Mouse (Mus musculus) liver, embryonic 11.5 days (tissue): ENCODE measurements at regions not wholly inside any gene's neighbourhood (a gene's known extent, or its start where the extent isn't known, plus 50 kb on each side); places are given as distances from the start of the nearest gene placed in this dataset.

Experiments
- ATAC-seq: fragments of 200-750 bp; cut with Nextera tagmentation; replicated peaks from 2 replicates; pipeline ENCODE4 v1.8.0; 2017; ENCODE audit warnings: moderate number of reproducible peaks, mild to moderate bottlenecking, moderate TSS enrichment, moderate library complexity; ENCODE audit not compliant: low FRiP score
- DNase-seq: peaks from one replicate; pipeline ENCODE4 v3.0.0-alpha.2; 2017; ENCODE audit warnings: low spot score
- H3K27ac ChIP-seq: fragments of 300-500 bp; sonication (generic); 2 replicates; pipeline ENCODE4 v1.5.1; 2014; ENCODE audit warnings: mild to moderate bottlenecking, low read depth, low read length, control low read depth
- H3K27me3 ChIP-seq: fragments of 300-500 bp; sonication (generic); replicated peaks from 2 replicates; pipeline ENCODE4 v1.6.1; 2014; ENCODE audit warnings: low read length, mixed read lengths; ENCODE audit not compliant: control insufficient read depth, insufficient read depth
- H3K36me3 ChIP-seq: fragments of 300-500 bp; sonication (generic); 2 replicates; pipeline ENCODE4 v1.6.1; 2014; ENCODE audit warnings: mild to moderate bottlenecking, low read length, moderate library complexity, mixed read lengths; ENCODE audit not compliant: control insufficient read depth, insufficient read depth
- H3K4me1 ChIP-seq: fragments of 300-500 bp; sonication (generic); replicated peaks from 2 replicates; pipeline ENCODE4 v1.6.1; 2014; ENCODE audit warnings: low read length, mixed read lengths; ENCODE audit not compliant: control insufficient read depth, insufficient read depth
- H3K4me2 ChIP-seq: fragments of 300-500 bp; sonication (generic); 2 replicates; pipeline ENCODE4 v1.6.1; 2014; ENCODE audit warnings: mild to moderate bottlenecking, control low read depth, moderate library complexity
- H3K4me3 ChIP-seq: fragments of 300-500 bp; sonication (generic); 2 replicates; pipeline ENCODE4 v1.5.1; 2014; ENCODE audit warnings: low read depth, low read length, control low read depth
- H3K9ac ChIP-seq: fragments of 300-500 bp; sonication (generic); 2 replicates; pipeline ENCODE4 v1.6.1; 2014; ENCODE audit warnings: low read depth, low read length, control low read depth
- H3K9me3 ChIP-seq: fragments of 300-500 bp; sonication (generic); 2 replicates; pipeline ENCODE4 v1.6.1; 2016; ENCODE audit warnings: low read length, inconsistent platforms, mixed read lengths; ENCODE audit not compliant: control insufficient read depth
- WGBS: fragments of 180-500 bp; shearing (Covaris S2); extraction: QIAGEN DNeasy Blood & Tissue Kit; methylation state at CpG from one replicate; pipeline ENCODE4 v1.1.7; 2014; 5-methylcytosine and 5-hydroxymethylcytosine counted together

DNA sequence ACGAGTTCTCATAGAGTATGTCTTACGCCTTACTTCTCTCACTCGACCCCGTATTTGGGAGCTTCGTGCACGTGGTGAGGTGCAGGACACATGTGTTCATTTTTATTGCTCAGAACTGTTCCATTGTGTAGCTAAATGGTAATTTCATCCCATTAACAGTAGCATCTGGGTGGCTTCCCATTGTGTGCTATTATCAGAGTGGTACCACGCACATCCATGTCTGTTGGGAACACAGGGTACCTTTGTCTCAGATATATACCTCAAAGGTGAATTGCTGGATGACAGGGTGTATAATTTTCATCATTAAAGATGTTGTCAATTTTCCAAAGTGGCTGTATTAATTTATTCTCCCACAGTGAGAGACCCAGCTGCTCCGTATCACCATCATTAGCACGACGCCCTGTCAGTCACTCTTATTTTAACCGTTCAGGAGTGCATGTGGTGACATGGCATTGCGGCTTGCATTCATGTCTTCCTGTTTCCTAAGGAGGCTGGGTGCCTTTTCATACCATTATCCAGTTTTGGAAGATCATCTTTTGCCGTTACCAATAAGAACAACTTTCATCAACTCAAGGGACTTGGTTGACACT lies 404.2 kb downstream of the Rnd3 start:
- ATAC-seq: no peak
- no peak overlapping the region for H3K4me2 ChIP-seq
- WGBS: 87% methylated on average over 13 of the region's 13 CpGs
- H3K9ac ChIP-seq: no peak overlapping the region
- DNase-seq: no peak
- no peaks in the 10 kb centered on the region for H3K27me3 ChIP-seq
- H3K9me3 ChIP-seq: no peaks in the 10 kb centered on the region
- no peaks in the 10 kb centered on the region for H3K4me1 ChIP-seq
- no peak overlapping the region for H3K4me3 ChIP-seq
- no peaks in the 10 kb centered on the region for H3K36me3 ChIP-seq
- H3K27ac ChIP-seq: no peak overlapping the region

DNA sequence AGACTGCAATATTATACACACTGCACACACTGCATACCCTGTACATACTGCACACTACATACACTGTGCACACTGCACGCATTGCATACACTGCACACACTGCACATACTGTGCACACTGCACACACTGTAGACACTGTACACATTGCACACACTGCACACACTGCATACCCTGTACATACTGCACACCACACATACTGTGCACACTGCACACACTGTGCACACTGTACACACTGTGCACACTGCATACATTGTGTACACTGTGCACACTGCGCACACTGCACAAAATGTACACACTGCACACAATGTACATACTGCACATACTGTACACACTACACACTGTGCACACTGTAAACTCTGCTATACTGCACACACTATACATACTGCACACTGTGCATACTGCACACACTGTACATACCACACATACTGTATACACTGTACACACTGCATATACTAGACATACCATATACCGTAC lies 405.1 kb downstream of the Rnd3 start:
- Histone ChIP-seq H3K27ac (no peak overlapping the region), H3K9me3 (no peaks in the 10 kb centered on the region), H3K27me3 (no peaks in the 10 kb centered on the region), H3K36me3 (no peaks in the 10 kb centered on the region), H3K4me3 (no peak overlapping the region), H3K4me1 (no peaks in the 10 kb centered on the region), H3K4me2 (no peak overlapping the region), H3K9ac (no peak overlapping the region)
- DNase-seq (no peak), ATAC-seq (peak; percentile 31; the same call in 1 of the 2 replicates)
- 90% methylated on average over 3 of the region's 3 CpGs for WGBS

DNA sequence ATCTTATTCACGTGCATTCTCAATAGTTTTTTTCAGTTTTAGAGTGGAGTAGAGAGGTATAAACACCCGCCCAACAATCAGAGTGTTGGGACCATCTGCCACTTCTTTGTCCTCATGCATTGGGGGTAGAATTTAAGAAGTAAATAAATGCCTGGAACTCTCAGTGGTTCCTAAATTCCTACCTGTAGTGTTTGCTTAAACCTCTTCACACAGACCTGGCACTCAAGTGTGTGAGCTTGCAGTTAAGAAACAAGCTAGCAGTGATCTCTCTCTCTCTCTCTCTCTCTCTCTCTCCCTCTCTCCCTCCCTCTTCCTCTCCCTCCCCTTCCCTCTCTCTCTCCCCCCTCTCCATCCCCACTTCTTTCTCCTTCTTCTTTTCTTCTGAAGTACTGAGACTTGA lies 406.5 kb downstream of the Rnd3 start:
- Histone ChIP-seq H3K27ac (no peak overlapping the region), H3K36me3 (no peaks in the 10 kb centered on the region), H3K4me3 (no peak overlapping the region), H3K4me2 (no peak overlapping the region), H3K4me1 (no peaks in the 10 kb centered on the region), H3K27me3 (no peaks in the 10 kb centered on the region), H3K9ac (no peak overlapping the region), H3K9me3 (no peaks in the 10 kb centered on the region)
- WGBS: 63% methylated on average over 2 of the region's 2 CpGs
- ATAC-seq (no peak), DNase-seq (no peak)

DNA sequence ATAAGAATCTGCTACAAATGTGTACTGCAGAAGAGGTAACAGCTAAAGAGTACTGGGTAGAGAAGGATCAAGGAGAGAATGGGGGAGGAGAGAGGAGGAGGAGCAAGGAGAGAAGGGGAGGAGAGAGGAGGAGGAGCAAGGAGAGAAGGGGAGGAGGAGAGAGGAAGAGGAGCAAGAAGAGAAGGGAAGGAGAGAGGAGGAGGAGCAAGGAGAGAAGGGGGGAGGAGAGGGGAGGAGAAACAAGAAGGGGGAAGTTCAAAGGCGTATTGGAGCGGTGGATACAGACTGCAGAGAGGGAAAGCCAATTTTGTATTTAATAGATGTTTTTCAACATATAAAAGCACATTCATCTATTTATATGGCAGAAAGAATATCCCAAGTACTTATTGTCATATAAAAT lies 407.6 kb downstream of the Rnd3 start:
- Histone ChIP-seq H3K4me3 (no peak overlapping the region), H3K9me3 (no peaks in the 10 kb centered on the region), H3K36me3 (no peaks in the 10 kb centered on the region), H3K4me2 (no peak overlapping the region), H3K27ac (no peak overlapping the region), H3K27me3 (no peaks in the 10 kb centered on the region), H3K9ac (no peak overlapping the region), H3K4me1 (no peaks in the 10 kb centered on the region)
- ATAC-seq: 0 out of 2 replicates have a peak, but pooled peaks have one; percentile 41
- WGBS: 73% methylated on average over 2 of the region's 2 CpGs
- DNase-seq: no peak

DNA sequence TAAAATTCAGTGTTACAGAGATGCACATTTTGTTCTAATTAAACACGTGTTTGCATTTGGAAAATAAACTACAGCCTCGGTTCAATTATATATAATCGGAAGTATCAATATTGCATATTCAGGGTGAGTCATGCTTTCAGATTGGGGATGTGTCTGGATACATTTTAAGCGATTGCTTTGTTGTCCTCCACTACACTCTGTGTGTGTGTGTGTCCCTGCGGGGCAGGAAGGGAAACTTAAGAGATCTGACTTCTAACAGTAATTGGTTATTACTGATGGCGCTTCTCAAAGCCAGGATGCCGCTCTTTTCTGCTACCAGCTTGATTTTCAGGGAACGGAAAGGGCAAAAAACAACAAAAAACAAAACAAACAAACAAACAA lies 409.3 kb downstream of the Rnd3 start:
- WGBS: 80% methylated on average over 8 of the region's 8 CpGs
- ATAC-seq (no peak), DNase-seq (no peak)
- Histone ChIP-seq H3K4me1 (no peaks in the 10 kb centered on the region), H3K27me3 (no peaks in the 10 kb centered on the region), H3K27ac (no peak overlapping the region), H3K9me3 (no peaks in the 10 kb centered on the region), H3K9ac (no peak overlapping the region), H3K36me3 (no peaks in the 10 kb centered on the region), H3K4me3 (no peak overlapping the region), H3K4me2 (no peak overlapping the region)

DNA sequence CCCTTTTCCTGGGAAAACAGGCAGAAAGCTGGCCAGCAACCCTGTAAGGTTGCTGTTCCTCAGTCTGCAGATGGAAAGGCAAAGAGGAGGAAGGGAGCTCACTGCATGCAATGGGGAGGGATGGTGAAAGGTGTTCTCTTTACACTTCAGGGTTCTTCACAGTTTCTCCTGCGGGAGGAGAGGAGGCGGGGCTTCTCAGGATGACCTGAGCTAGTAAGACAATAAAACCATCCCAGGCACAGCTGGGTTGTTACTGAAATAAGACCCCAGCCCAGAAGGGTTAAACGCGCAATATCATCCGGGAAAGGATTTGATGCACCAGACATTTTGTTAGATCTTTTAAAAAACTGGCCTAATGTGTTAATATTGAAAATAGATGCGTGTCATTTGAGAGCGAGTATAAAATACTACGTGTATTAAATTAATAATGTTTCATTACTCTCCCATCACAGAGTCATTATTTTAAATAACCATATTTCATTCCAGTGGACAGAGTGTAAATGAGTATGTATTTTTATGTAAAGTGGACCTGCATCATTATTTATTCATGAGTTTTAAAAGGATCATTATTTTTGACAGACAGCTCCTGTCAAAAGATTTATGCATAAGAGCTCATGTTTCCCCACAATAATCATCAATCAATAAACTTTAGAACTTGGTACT lies 409.8 kb downstream of the Rnd3 start:
- H3K4me1 ChIP-seq: no peaks in the 10 kb centered on the region
- H3K9me3 ChIP-seq: no peaks in the 10 kb centered on the region
- H3K27ac ChIP-seq: no peak overlapping the region
- H3K27me3 ChIP-seq: no peaks in the 10 kb centered on the region
- H3K4me2 ChIP-seq: no peak overlapping the region
- ATAC-seq (no peak), DNase-seq (no peak)
- no peak overlapping the region for H3K4me3 ChIP-seq
- no peaks in the 10 kb centered on the region for H3K36me3 ChIP-seq
- no peak overlapping the region for H3K9ac ChIP-seq
- 71% methylated on average over 8 of the region's 8 CpGs for WGBS

DNA sequence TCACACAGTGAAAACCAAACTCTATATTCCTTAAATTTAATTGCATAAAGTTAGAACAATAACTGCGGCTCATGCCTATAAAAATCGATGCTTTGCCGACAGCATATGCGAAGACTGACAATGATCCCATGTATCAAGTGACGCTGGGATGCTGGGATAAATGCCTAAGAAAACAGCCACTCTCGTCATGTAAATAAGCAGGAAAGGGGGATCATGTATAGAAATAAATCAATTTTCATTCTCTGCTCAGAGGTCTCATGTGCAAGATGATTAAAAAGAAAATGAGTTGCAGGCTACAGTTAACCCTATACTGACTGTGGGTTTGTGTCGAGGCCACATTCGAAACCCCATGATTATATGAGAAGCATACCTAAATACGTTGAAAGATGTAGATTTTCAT lies 411.2 kb downstream of the Rnd3 start:
- no peak for ATAC-seq
- H3K9ac ChIP-seq: no peak overlapping the region
- no peaks in the 10 kb centered on the region for H3K4me1 ChIP-seq
- no peak overlapping the region for H3K4me2 ChIP-seq
- no peaks in the 10 kb centered on the region for H3K27me3 ChIP-seq
- no peak overlapping the region for H3K4me3 ChIP-seq
- no peaks in the 10 kb centered on the region for H3K36me3 ChIP-seq
- DNase-seq: no peak
- no peaks in the 10 kb centered on the region for H3K9me3 ChIP-seq
- no peak overlapping the region for H3K27ac ChIP-seq
- WGBS: 86% methylated on average over 9 of the region's 9 CpGs

DNA sequence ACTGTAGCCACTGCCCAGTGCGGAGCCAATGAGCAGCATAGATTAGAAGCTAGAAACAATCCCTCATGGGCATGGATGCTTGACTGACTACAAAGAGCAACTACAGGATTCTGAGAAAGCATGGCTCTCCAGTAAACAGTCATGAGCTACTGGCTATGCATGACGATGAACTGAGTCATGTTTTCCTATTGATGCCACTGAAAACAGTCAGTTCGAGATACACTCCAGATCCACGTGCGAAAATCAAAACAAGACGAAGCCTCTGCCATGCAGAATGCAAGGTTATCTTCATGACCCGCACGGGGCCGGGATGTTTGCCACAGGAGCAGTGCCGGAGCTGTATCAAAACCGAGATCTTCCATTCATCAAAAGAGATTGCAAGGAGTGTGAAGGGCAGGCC lies 413.9 kb downstream of the Rnd3 start:
- Histone ChIP-seq H3K9me3 (no peaks in the 10 kb centered on the region), H3K9ac (no peak overlapping the region), H3K4me1 (no peaks in the 10 kb centered on the region), H3K36me3 (no peaks in the 10 kb centered on the region), H3K27ac (no peak overlapping the region), H3K4me2 (no peak overlapping the region), H3K27me3 (no peaks in the 10 kb centered on the region), H3K4me3 (no peak overlapping the region)
- DNase-seq: no peak
- no peak for ATAC-seq
- 69% methylated on average over 11 of the region's 11 CpGs for WGBS

DNA sequence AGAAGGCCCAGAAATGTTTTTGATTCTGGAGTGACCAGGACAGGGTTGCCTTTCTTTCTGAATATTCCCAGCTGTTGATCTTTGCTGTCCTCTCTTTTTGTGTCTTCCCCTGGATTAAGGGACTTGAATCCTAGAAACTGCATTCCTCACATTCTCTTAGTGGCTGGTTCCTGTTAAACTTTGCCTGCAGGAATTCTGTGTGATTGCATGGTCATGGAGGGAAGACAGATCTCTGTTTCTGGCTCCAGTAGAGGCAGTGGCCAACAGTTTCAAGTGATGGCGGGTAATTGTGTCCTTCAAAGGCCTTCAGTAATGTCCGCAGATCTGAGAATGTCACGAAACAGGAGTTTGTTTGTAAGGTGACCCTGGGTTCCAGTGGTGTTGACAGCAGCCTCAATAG lies 410.1 kb upstream of the Mmadhc start:
- no peak overlapping the region for H3K9ac ChIP-seq
- no peaks in the 10 kb centered on the region for H3K27me3 ChIP-seq
- no peaks in the 10 kb centered on the region for H3K36me3 ChIP-seq
- no peak overlapping the region for H3K4me3 ChIP-seq
- H3K9me3 ChIP-seq: no peaks in the 10 kb centered on the region
- H3K4me1 ChIP-seq: no peaks in the 10 kb centered on the region
- ATAC-seq (no peak), DNase-seq (no peak)
- WGBS: 46% methylated on average over 3 of the region's 3 CpGs
- H3K27ac ChIP-seq: no peak overlapping the region
- no peak overlapping the region for H3K4me2 ChIP-seq
